Comparison of ENCODE assay signal across 8 mouse cellular contexts in genomic region chr11:90389174-90389901, GRCm38 (mm10). TPM values are rescaled to one million over a fixed set of nuclear protein-coding genes. Genes with fewer than 3 reads are reported as not detected.
DNase-seq lines count a peak whose midpoint lies in the region; ATAC-seq and TF ChIP-seq lines count a peak whose summit lies in the region.

No protein-coding gene starts in this region.

- H3K4me1 ChIP-seq in embryonic facial prominence, embryonic 10.5 days = peaks cover 42% of the 10 kb centered on the region
- peaks cover 6% of the 10 kb centered on the region for H3K4me1 ChIP-seq in heart, postnatal 0 days (ENCODE audit: control insufficient read depth, insufficient read depth)

- WGBS in embryonic facial prominence, embryonic 10.5 days = under 1% methylated on average over 36 of the region's 36 CpGs
- WGBS in heart, postnatal 0 days = under 1% methylated on average over 36 of the region's 36 CpGs

- H3K9me3 ChIP-seq in embryonic facial prominence, embryonic 10.5 days = no peaks in the 10 kb centered on the region
- H3K9me3 ChIP-seq in heart, postnatal 0 days (replicated peaks; ENCODE audit: control insufficient read depth, low read length) = no peaks in the 10 kb centered on the region

- peak overlapping the region; percentile 99 for H3K4me2 ChIP-seq in heart, postnatal 0 days (ENCODE audit: low read depth, low read length)

- TF ChIP-seq EP300 in heart, postnatal 0 days (IDR thresholded peaks at IDR 0.05; ENCODE audit: low read depth) = no peak

- H3K36me3 ChIP-seq in embryonic facial prominence, embryonic 10.5 days (replicated peaks) = no peaks in the 10 kb centered on the region
- H3K36me3 ChIP-seq in heart, postnatal 0 days (replicated peaks; ENCODE audit: control insufficient read depth, insufficient read depth, low read length) = 0 out of 2 replicates have a peak, but pooled peaks cover 8% of the 10 kb centered on the region
- H3K36me3 ChIP-seq in splenic B cell, adult 2 months (ENCODE audit: control insufficient read depth, insufficient read depth, low read length, poor library complexity, severe bottlenecking) = no peaks in the 10 kb centered on the region

- H3K4me3 ChIP-seq in embryonic facial prominence, embryonic 10.5 days = peak overlapping the region; percentile 61
- H3K4me3 ChIP-seq in heart, postnatal 0 days (ENCODE audit: low read depth, low read length) = peak overlapping the region; percentile 72

- H3K27ac ChIP-seq in embryonic facial prominence, embryonic 10.5 days (replicated peaks) = no peak overlapping the region
- H3K27ac ChIP-seq in heart, postnatal 0 days (ENCODE audit: low read depth) = no peak overlapping the region; the same call in 1 of the 2 replicates

- DNase-seq in thymus, postnatal 0 days (ENCODE audit: low spot score) = peak; percentile 14
- no peak for DNase-seq in thymus, postnatal 36 days
- peak; percentile 63 for DNase-seq in embryonic facial prominence, embryonic 10.5 days (ENCODE audit: low spot score)
- peak; percentile 51 for DNase-seq in heart, postnatal 0 days (ENCODE audit: low spot score)
- peak; percentile 77 to 79 for DNase-seq in kidney, postnatal 36 days
- peak; percentile 58 for DNase-seq in lung, postnatal 10 days
- DNase-seq in splenic B cell, adult 2 months (ENCODE audit: low read depth, low spot score) = peak; percentile 2
- DNase-seq in urinary bladder, postnatal 36 days (ENCODE audit: low spot score in 2 of 2) = no peak

- H3K27me3 ChIP-seq in embryonic facial prominence, embryonic 10.5 days (replicated peaks; ENCODE audit: low read depth, poor library complexity, severe bottlenecking) = peaks cover 82% of the 10 kb centered on the region
- H3K27me3 ChIP-seq in heart, postnatal 0 days (ENCODE audit: control insufficient read depth, insufficient read depth, low read length) = peaks cover 13% of the 10 kb centered on the region
- H3K27me3 ChIP-seq in splenic B cell, adult 2 months (ENCODE audit: control insufficient read depth, insufficient read depth, low read length, poor library complexity, severe bottlenecking) = peaks cover 7% of the 10 kb centered on the region

- ATAC-seq in heart, postnatal 0 days (ENCODE audit: insufficient read depth, low read depth) = peak; percentile 39

- H3K9ac ChIP-seq in heart, postnatal 0 days (replicated peaks; ENCODE audit: low read depth, low read length) = peak overlapping the region; percentile 64

- TF ChIP-seq CTCF in heart, postnatal 0 days (IDR thresholded peaks at IDR 0.05; ENCODE audit: low read depth) = no peak

RNA-seq across cellular contexts. Expression of gene Hlf, which starts 1.4 kb away (rescaled TPM):
- polyA plus RNA-seq in thymus, postnatal 0 days (2015; fragmentation: Nextera tagmentation; extraction: Ambion mirVana) = 0.72 and 0.85 TPM in 2 replicates
- polyA plus RNA-seq in embryonic facial prominence, embryonic 10.5 days (2016; fragmentation: Nextera tagmentation; extraction: Ambion mirVana) = 0.93 and 1.2 TPM in 2 replicates
- 5.4 and 7.6 TPM in 2 replicates for total RNA-seq in heart, postnatal 0 days (2014; rRNA removed; ENCODE audit: low replicate concordance)
- 6.8 and 7.0 TPM in 2 replicates for polyA plus RNA-seq in heart, postnatal 0 days (2015; fragmentation: Nextera tagmentation; extraction: Ambion mirVana)

Comparison
In these comparisons a context has a peak if more than half of its experiments do, and no peak if none do; other contexts are left out.
1. DNase-seq: peak in thymus, postnatal 0 days (single experiment), embryonic facial prominence, embryonic 10.5 days (single experiment), heart, postnatal 0 days (single experiment), kidney, postnatal 36 days (2 of 2), lung, postnatal 10 days (single experiment) and splenic B cell, adult 2 months (single experiment); none in thymus, postnatal 36 days (0 of 2) and urinary bladder, postnatal 36 days (0 of 2).